Mouse (Mus musculus) urinary bladder, postnatal 25 days (tissue): Measurements from ENCODE around the gene Dkk3.
"Not testable (repeated sequence)": the region's sequence is repeated elsewhere in the genome, so short reads cannot be mapped to it uniquely, and the experiment has no call there.

Source experiments
- DNase-seq: peaks from one replicate; pipeline ENCODE4 v3.0.0; 2022; ENCODE audit warnings: low spot score

Gene Dkk3

DNA sequence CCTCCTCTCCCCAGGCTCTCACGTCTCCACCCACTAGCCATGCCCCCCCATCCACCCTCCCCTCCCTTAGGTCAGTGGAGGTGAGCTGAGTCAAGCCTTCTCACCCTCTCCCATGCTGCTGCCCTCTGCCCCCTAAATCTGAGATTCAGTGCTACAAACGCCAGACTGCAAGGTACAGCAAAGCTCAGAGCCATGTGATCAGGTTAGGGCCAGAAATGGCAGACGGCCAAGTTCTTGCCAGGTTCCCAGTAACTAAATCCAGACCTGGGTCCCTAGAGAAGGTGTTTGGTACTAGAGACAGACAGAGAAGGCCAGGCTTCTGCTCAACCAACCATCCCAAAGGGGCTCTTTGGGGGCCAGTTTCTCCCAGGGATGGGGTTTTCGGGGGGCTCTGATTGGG, 30.0 kb downstream of the Dkk3 start:
- no peak for DNase-seq

DNA sequence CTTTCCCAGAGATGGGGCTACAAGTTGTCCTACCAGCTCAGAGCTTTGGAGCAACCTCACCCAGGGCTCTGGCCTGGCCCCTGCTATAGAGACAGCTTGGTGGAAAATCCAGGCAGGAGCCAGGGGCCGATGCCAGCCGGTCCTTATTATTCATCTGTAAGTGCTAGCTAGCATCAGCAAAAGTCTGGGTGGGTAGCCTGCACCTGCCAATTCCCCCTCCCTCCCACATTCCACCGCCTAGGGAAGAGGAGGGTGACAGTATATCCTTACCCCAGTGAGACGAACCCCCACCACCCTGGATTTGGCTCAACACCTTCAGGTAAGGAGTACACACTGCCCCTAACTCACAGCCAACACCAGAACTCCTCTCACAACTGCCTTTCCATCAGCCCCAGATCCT, 30.9 kb downstream of the Dkk3 start:
- DNase-seq: no peak

DNA sequence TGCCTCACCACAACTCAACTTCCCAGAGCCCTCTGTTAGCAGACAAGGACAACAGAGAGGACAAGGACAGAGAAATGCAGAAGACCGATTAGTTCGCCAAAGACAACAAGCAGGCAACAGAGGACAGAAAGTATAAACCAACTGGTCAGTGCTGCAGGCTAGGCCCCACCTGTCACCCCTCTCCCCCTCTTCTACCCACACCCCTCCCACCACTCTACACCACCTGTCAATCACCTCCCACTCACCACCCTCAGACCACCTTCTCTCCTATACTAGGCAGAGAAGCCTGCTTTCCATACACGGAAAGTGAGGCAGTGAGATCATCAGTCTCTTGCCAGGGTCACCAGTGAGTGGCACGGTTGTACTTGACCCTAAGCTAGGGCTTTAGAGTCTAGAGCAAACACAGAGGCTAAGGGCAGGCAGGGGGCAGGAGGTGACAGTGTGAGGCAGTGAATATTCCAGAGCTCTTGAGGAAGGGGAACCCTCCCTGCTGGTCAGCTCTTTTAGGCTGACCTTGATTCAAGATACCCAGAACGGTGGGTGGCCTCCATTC, 31.7 kb downstream of the Dkk3 start:
- DNase-seq: no peak

DNA sequence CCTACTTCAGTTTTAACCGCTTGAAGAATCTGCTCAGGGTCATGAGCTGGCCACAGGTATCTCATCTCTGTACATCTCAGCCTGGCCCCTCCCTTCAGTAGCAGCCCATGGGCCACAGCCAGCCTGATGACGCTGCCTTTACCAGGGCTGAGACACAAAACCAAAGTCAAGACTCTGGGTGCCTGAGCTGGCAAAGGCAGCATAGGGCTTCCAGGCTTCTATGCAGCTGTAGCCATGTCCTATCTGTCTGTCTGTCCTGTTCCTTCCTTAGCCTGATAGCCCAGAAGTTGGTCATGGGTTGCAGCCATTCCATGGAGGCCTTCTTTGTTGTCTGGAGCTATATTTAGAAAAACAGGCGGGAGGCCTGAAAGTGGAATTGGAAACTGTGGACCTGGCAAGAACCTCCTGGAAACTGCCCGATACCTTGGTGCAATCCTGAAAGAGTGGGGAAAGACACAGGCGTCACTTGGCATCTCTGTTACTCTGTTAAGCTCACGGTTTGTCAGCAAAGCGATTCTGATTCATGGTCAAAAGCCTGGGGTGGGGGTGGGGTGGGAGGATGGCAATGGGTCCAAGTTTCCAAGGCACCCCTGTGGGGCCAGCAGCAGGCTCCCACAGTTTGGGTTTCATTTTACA, 33.1 kb downstream of the Dkk3 start:
- DNase-seq: no peak

DNA sequence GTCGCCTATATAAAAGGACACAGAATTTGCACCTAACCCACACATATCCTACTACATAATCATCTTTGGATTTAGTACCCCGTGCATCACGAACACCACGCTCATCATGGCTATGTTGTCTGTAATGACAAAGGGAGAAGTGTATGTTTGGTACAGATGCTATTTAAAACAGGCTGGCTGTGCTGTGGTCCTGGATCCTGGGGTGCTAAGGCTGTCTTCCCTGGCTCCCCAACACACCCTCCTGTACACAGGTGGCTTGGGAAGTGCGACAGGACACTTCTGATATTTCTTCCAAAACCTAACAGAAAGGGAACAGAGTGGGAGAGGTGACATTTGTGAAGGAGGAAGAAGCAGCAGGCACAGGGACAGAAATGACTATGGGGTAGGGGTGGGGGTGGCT, 35.2 kb downstream of the Dkk3 start:
- no peak for DNase-seq

DNA sequence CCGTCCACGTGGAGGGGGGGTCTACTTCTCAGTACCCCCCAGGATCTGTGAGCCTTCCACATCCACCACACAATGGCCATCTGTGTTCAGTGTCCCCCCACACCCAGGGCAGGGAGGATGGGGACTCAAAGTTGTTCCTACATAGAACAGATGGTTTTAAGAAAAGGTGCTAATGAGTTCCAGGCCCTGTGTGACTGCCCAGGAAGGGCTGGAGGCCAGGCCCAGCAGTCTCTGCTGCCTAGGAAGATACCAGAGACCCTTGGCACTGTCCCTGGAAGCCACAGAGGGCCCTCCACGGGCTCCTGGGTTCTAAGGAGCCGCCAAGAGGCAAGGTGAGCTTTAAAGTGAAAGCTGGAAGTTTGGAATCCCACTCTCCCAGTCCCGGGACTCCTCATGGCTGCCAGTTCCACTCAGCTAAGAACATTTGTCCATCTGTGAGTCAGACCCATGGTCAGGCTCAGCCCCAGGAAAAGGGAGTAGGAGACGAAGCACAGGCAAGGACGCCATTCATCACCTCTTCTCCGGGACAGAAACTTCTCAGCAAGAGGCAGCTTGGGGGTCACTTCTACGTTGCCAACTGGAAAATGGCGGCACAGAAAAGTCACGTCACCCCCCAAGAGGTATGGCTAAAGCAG, 36.9 kb downstream of the Dkk3 start:
- no peak for DNase-seq

DNA sequence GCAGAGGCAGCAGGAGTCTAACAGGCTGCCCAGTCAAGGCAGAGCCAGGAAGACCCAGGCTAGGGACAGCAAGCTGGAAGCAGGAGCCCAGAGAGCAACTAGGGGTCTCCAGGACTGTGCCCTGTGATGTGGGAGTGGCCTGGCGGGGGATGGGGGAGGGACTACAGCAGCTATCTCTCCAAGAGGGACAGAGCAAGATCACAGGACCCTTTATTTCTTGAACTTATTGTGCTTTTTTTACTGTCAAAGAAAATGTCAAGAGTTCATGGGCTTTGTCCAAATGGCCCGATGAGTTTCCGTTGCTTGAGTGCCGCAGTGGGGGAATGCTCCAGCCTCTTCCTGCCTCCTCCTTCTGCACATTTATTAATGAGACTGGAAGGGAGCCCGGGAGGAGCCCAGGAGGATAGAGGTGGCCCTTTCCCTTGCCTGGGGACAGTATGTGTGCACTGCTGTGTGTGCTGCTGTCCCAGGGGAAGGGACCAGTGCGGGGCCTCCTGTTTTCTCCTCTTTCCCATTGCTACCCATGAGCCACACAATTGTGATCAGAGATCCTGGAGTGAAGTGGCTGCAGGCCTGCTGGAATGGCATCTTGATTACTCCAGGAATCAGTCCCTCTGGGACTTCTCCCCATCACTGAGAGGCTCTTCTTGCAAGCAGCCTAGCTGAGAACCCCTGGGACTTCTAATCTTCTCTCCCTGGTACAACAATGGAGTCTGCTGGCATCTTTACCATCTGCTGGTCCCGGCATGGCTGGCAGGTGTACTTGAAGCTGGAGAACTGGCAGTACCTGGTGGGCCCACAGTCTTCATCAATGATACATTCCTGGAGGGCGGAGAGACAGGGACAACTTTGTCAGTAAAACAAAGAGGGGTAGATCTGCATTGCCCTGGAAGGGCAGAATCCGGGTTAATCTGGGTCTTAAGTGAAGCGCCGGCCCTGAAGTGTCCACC, 37.7 kb downstream of the Dkk3 start:
- no peak for DNase-seq

DNA sequence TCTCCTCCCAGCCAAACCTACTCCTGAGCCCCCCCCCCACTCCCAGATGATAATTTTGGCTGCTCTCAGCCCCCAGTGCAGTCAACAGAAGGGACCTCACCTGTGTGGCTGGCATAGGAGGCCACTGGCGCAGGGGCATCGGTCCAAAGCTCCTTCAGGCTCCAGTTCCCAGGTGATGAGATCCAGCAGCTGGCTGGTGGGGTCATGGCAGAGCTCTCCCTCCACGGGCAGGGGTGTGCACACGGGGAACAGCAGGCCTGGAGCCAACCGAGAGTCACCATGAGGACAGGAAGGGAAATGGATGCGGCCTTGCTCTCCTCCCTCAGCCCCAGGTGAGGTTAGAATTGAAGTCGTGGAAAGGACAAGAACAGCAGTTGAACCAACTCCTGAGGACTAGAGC, 39.6 kb downstream of the Dkk3 start:
- DNase-seq: no peak

DNA sequence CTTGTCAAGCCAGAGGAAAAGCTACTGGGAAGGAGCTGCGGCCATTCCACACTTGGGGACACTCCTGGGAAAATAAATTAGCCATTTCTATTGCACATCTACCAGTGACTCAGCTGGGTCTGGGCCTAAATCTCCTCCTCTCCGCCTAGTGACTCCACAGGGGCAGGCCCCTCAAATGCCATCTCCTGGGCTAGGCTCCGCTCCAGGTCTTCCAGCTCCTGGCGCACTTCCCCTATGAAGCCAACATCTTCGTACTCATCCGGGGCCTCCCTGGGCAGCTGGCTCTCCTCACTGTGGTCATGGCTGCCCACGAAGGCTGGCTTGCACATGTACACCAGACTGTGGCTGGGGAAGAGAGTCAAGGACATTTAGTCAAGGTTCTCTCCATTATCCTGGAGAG, 40.8 kb downstream of the Dkk3 start:
- no peak for DNase-seq

DNA sequence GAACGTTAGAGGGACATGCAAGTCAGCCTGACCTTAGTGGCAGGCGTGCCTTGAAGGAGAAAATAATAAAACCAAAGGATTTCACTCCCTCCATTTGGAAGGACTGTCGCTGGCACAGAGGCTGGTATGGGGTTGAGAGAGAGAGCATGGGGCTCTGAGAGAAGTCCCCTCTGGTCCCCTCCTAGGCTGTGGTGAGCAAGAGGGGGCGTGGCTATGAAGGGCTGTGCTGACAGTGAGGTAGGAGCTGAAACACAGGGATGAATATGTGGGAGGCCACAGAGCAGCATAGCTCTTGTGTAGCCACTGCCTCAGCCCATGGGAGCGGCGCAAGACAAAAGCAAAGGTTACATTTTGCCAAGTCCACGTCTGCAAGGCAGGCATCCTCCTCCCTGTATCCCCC, 41.4 kb downstream of the Dkk3 start:
- DNase-seq: no peak

DNA sequence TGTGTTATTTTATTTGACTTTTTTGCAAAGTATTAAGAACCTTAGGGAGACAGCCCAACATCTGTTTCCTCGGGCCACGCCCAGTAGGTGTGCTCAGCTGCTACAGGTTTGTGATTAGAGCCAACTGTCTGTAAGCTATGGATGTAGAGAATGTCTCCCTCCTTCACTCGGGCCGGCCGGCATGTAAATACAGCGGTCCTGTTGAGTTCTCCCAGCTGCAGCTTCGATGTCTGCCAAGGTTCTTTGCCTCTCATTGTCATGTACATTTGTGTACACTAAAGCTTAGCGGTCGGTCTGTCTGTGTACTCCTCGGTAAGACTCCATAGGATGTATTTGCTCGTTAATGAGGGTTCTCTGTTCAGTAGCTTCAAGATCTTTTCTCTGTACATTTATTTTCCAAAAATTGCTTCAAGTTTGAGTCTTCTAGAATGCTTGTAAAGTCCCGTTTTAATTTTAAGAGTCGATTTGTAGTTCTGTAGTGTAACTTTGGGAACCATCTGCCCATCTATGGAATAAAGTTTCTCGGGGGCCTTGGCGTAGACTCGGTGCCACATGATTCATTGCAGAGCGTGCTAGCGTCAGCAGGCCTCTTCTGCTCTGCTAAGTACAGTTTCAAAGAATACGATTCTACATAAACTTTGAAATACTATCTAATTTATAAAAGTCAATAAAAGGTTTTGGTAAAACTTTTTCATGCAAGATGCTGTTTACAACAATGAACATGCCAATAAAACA, 48.1 kb downstream of the Dkk3 start:
- no peak for DNase-seq

DNA sequence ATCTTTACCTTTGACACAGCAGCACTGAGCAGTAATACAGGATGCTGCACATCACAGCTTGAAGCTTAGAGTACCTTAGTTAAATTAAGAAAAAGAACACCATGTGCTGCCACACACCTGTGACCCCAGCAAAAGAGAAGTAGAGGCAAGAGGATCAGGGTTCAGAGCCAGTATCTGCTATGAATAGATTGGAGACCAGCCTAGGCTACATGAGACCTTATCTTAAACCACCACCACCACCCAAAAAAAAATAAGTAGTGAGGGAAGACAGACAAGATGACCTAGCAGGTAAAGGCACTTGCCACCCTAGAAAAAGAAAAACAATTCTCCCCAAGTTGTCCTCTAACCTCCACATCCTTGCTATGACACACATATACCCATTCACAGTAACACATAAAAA, 50.1 kb downstream of the Dkk3 start:
- no peak for DNase-seq

DNA sequence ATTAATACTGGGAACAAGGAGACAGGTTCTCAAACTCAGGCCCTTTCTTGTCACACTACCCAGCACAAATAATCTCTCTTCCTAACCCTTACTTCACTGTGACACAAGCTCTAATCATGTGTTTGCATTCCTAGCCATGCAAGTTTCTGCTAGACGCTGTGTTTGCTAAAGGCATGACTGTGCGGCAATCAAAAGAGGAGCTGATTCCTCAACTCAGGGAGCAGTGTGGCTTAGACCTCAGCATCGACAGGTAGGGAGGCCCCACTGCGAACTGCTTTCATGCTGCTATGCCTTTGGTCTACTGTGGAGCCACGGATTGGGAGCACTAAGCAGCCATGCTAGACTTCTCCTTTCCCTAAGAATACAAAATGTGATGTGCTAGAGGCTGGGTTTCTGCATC, 55.0 kb downstream of the Dkk3 start:
- DNase-seq: no peak

DNA sequence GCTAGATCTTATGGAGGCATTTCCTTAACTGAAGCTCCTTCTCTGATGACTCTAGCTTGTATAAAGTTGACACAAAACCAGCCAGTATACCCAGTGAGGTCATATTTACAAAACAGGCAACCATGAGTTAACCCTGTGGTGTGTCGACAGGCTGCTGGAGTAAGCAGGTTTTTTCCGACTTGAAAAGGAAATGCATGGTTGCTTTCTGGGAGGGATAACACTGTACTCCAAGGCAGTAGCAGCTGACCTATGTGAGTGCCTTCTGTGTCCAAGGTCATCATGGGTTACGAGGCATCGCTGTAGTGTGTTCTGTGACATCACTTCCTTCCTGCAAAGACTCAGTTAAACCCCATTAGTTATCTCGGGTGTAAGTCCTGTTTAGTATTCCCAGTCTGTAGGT, 55.9 kb downstream of the Dkk3 start:
- DNase-seq: no peak

DNA sequence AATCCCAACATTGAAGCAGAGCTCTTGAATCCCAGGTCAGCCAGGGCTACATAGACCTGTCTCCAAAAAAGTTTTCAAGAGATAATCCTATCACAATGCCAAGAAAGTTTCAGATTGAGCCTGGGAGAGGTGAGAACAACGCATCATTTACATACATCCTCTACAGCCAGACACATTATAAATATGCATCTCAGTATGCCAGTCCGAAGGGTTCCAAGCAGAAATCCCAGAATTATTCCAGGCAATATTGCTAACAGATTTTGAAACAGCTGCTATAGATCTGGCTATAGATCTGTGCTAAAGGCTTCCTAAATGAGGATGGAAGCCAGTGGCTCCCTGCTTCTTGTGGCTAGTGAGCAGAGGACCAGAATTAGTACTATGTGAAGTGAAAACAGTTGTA, 58.0 kb downstream of the Dkk3 start:
- DNase-seq: no peak

DNA sequence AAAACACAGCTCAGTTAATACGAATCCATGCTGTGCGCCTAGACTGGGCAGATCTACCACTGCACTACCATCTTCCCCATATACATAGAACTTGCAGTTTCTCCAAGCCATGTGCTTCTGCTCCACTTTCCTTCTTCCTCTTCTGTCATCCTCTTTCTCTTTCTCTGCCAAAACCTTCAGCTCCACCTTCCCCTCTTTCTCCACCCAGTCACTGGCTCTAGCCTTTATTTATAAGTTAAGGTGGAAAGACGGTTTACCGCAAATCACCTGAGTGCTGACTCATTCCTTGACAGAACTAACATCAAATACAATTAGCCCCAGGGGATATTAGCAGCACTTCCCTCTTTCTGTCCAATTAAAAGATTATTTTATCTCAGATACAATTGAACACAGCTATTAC, 63.9 kb downstream of the Dkk3 start:
- not testable (repeated sequence) for DNase-seq

DNA sequence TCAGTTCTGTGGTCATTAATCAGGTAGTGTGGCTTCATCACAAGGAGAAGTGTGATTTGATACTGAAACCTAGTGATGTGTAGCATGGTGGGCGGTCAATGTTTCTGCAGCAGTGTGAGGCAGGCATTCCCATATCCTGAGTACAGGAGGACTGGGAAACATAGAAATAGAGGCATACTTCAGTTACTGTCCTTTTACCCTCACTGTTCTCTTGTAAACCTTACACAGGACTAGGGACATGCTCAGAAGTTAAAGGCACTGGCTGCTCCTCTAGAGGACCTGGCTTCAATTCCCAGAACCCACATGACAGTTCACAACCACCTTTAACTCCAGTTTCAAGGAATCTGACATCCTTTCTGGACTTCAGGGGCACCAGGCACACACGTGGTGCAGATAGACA, 72.7 kb downstream of the Dkk3 start:
- DNase-seq: no peak

DNA sequence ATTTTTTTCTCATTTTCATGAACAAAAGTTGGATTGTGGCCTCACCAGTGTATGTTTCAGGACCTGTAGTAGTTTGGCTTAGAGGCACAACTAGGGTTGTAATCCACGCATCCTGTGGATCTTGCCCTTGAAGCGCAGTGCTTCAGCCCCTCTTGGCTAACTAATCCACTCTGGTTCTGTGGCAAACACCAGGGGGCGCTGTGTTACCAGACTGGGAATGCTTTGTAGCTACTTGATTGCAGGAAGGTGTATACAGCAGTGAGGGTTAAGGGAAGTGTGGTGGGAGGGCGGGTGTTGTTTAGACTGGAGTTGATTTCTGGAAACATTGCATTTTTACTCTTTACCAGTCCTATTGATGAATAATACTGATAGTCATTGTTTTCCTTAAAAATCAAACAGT, 73.8 kb downstream of the Dkk3 start:
- peak; percentile 92 for DNase-seq

DNA sequence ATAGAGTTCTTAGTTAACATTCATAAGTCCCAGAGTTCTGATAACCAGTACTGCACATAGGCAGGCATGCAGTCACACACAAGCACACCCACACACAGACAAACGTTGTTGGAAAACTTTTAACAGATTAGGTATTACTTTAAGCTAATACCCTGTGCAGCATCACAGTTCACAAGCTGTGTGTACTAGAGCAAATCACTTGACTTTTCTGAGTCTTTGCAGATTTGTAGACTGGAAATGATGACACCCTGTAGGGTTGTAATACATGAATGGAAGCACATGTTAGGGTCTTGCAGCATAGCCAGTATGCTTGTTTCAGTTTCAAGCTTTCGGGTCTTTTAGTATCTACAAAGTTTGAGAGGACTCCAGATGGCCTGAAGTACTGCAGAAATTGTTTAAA, 74.6 kb downstream of the Dkk3 start:
- DNase-seq: no peak

DNA sequence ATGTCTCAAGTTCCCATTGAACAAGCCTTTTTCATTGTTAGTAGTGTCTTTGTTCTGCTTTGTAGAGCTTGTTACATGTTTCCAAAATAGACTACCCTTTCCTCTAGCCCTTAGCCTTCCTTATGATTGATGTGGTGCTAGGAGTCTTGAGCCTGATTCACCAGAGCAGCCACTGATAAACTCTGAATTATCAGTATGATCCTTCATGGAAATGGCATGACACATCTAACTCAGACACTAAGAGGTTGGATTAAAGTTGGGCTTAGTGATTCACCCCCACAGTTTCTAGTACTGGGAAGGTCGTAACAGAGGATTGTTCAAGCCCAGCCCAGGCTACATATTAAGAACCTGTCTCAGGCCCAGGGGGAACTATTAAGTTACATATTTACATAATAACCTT, 76.2 kb downstream of the Dkk3 start:
- no peak for DNase-seq

DNA sequence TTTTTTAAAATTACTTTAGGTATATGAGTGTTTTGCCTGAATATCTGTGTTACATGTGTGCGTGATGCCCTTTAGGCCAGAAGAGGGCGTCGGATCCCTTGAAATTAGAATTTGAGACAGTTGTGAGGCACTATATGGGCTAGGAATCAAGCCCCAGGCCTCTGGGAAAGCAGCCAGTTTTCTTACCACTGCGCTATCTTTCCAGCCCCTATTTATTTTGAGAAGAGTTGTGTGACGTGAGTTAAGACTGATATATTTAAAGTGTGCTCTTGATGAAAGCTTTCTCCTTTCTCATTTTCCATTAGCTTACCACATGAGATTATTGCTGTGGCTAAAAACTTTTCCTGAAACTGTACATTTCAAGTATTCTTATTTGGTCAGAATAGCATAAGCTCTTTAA, 84.0 kb downstream of the Dkk3 start:
- DNase-seq: no peak
